Mouse (Mus musculus) lung, adult 2 months (tissue): Measurements from ENCODE around the gene Pgam1.

Experiments used
- CTCF ChIP-seq: fragments of 200-500 bp; IDR thresholded peaks from 2 replicates; pipeline ENCODE4 v1.5.1; 2011; ENCODE audit warnings: mild to moderate bottlenecking, low read length, control low read depth; ENCODE audit not compliant: insufficient read depth
- POLR2A ChIP-seq: fragments of 200-500 bp; IDR thresholded peaks from 2 replicates; pipeline ENCODE4 v1.6.1; 2011; ENCODE audit warnings: low read depth, mild to moderate bottlenecking, control low read depth, low read length, borderline replicate concordance; ENCODE audit errors: extremely low read depth

DNA sequence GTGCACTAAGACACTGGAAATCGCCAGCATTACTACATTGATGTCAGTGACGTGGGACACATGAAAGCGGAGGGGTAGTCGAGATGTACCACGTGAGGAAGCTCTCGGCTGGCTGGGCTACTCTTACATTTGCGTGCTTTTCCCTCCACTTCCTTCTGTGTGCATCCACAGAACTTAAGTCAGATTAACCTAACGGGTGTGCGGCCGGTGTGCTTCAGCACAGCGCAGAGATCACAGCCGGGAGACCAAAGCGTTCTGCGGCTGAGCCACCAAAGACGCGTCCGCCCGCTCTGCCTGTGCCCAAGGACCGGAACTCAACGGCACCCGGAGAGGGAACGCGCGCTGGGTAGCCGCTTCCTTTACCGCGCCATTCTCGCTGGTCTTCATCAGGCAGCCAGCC, 21.0 kb downstream of the Pgam1 start:
- no peak for TF ChIP-seq POLR2A
- TF ChIP-seq CTCF: no peak
